Mouse (Mus musculus) testis, adult 2 months (tissue): Measurements from ENCODE around the gene Tet2.

Experiments
- CTCF ChIP-seq: fragments of 200-500 bp; IDR thresholded peaks from 2 replicates; pipeline ENCODE4 v1.5.1; 2012; ENCODE audit warnings: low read depth, mild to moderate bottlenecking, inconsistent platforms, low read length, moderate library complexity; ENCODE audit not compliant: control insufficient read depth, insufficient read depth, insufficient replicate concordance
- POLR2A ChIP-seq: fragments of 200-500 bp; IDR thresholded peaks from 2 replicates; pipeline ENCODE4 v1.6.1; 2012; ENCODE audit warnings: low read depth, mild to moderate bottlenecking, inconsistent platforms, low read length, moderate library complexity; ENCODE audit not compliant: control insufficient read depth

GRCm38 (mm10) chr3:133463233-133463632, 81.7 kb downstream of the Tet2 start:
- TF ChIP-seq POLR2A (no peak), CTCF (no peak)
